Mouse (Mus musculus) heart, postnatal 14 days (tissue): Measurements from ENCODE around the gene Brca2. TPM values are rescaled to one million over a fixed set of nuclear protein-coding genes. Genes with fewer than 3 reads are reported as not detected.
"Not testable (repeated sequence)": the region's sequence is repeated elsewhere in the genome, so short reads cannot be mapped to it uniquely, and the experiment has no call there.

Experiments used
- DNase-seq, 2 experiments: peaks; one replicate each; pipeline ENCODE4 v3.0.0; 2021 to 2022
- intact Hi-C: fragments of 180-260 bp; cut with DNase I; formaldehyde crosslinking; loops from one replicate; pipeline ENCODE4 v1.15.1; 2025
- long read RNA-seq, 2 experiments: library from polyadenylated mRNA; stranded (forward); transcript quantifications; one replicate each; pipeline ENCODE4 v2.0.0; 2021
- total RNA-seq, 2 experiments: library from RNA; stranded (reverse); gene quantifications; 2 replicates each; pipeline ENCODE4 v1.2.3; 2021

Brca2 gene
- 1 to 10 TPM; 4.4 TPM for total RNA-seq
- long read RNA-seq, experiment 1, partial matches to known transcripts, result 3 of 3 reads
- long read RNA-seq, experiment 1, other reads (novel, unspliced or antisense), result 0 of 3 reads
- long read RNA-seq, experiment 2, partial matches to known transcripts, result 1 of 1 reads
- long read RNA-seq, experiment 2, other reads (novel, unspliced or antisense), result 0 of 1 reads

DNA sequence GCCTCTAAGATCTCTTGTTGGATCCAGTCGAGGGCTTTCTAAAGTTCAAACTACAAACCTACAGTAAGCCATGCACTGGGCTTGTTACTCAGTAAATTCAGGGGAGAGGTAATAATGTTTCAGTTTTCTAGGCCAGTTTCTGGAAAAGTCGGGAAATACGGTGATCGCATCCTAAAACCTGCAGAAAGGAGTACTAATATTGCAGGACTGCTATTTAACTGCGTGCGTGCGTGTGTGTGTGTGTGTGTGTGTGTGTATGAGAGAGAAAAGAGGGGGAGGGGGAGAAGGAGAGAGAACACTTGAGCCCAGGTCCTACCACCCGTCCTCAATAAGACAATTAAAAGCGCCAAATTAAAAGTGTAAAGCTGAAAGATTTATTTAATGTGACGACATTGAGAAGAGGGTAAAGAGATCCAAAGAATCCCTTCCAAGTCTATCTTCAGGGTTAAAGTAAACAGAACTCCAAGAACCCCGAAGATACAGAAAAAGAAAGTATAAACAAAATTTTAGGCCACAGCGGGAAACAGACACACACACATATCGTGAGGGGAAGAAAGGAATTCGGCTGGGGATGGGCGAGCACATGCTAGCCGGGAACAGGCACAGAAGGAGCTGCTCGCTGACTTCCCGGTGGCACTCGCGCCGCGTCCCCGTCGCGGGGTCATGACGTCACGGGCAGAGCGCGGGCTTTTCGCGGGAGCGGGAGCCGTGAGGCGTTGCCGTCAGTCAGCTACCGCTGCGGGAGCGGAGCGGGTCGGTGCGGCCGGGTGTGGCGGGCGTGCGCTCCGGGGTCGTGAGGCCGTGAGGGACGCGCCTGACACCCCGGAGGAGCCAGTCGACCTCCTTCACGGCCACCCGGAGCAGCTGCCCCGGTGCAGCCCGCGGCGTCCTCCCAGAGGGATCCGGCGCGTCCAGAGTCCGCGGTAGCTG is at the start of gene Brca2:
TSS of gene Brca2 (plus strand) at position 694 of the 930 bp plus-strand sequence.
- intact Hi-C loops, result no loop called here
- peak; percentile 92 to 96 for DNase-seq

DNA sequence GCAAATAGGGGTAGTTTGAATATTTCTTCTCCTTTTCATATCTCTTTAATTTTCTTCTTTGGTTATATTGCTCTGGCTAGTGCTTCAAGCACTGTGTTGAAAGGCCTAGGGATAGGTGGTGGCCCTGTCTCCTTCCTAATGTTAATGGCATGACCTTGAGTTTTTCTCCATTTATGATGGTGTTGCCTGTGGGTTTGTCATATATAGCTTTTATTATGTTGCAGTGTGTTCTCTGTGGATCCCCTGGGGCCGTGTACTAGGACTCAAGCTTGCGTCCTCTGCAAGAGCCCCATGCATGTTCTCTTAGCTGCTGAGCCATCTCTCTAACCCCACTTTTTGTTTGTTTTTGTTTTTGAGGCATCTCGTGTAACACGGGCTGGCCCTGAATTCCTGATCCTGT is 45.1 kb upstream of the Brca2 start:
- DNase-seq, result no peak
- intact Hi-C loops, result no loop called here

DNA sequence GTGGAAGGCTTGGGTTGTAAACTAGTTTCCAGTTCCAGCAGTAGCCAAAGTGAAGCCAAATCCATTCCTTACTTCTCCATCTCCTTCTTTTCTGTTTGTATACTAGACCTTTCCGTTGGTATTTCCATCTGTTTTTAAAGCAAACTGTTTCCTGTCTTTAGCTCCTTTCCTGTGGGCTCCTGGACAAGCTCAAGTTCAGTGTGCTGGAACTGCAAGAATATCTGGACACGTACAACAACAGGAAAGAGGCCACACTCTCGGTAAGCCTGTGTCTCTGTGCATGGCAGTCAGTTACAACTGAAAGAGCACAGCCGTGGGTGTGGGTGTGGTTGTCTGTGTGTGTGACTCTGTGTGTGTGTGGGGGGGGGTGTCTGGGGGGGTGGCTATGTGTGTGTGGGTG is 43.8 kb upstream of the Brca2 start:
- no peak for DNase-seq

DNA sequence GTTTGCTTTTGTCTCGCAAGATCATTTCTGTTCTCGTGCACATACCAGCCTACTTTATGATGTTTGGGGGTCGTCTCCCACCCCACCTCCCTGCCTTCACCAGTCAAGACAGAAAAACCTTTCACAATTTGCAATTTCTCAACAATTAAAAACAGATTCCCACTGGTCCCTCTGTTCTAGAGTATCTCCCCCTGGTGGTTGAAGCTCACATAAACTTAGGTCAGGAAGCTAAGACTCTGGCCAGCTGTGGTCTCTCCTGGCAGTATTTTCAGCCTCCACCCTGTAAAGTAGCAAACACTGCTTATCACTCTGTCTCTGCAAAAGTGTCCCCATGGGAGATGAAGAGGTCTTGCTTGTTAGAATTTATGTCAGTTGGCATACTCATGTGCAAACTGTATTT is 37.2 kb upstream of the Brca2 start:
- peak; percentile 32 to 63 for DNase-seq
- intact Hi-C loops, result loop anchor here (2.0 kb wide), 1 partner anchor 44 kb away; no protein-coding TSS in a partner anchor

More for the DNA sequence above, 43.8 kb upstream of the Brca2 start:
- intact Hi-C loops, result no loop called here

DNA sequence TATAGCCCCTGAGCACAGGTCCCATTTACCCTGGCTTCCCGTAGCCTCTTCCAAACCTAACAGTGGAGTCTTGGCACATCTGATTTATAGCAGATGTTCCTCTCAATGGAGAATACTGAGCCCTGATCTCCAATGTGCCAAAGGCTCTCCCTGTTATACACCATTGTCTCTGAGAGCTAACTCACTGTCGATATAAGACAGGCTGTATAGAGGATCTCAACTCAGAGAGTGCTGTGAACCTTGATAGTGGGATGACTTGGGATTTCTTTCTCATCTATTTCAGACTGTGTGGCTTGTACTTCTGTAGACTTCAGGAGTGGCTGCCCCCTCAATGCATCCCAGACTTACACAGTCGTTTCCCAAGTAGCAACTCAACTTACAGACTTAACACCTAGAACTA is 32.1 kb upstream of the Brca2 start:
- no peak for DNase-seq
- intact Hi-C loops, result no loop called here

DNA sequence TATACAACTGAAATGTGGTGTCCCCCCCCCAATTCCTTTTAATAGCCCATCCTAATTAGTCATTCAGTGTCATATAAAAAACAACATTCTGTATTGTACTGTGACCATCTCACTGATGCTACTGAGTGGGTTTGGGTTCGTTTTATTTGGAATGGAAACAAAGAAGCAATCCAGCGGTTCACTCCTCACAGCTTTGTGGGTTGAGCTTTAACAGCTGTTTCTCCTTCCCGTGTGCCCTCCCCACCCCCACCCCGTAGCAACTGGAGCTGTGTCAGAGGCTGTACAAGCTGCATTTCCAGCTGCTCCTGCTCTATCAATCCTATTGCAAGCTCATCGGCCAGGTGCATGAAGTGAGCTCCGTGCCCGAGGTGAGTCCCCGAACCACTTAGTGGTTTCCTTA is 31.6 kb upstream of the Brca2 start:
- DNase-seq, result no peak
- intact Hi-C loops, result no loop called here

GRCm38 (mm10) chr5:150491573-150492173 is 30.8 kb upstream of the Brca2 start:
- not testable (repeated sequence) for DNase-seq
- intact Hi-C loops, result loop anchor here (2.0 kb wide), 1 partner anchor 51 kb away; no protein-coding TSS in a partner anchor

GRCm38 (mm10) chr5:150495792-150496191 is 26.6 kb upstream of the Brca2 start:
- peak; percentile 50 to 56 for DNase-seq
- intact Hi-C loops, result no loop called here

DNA sequence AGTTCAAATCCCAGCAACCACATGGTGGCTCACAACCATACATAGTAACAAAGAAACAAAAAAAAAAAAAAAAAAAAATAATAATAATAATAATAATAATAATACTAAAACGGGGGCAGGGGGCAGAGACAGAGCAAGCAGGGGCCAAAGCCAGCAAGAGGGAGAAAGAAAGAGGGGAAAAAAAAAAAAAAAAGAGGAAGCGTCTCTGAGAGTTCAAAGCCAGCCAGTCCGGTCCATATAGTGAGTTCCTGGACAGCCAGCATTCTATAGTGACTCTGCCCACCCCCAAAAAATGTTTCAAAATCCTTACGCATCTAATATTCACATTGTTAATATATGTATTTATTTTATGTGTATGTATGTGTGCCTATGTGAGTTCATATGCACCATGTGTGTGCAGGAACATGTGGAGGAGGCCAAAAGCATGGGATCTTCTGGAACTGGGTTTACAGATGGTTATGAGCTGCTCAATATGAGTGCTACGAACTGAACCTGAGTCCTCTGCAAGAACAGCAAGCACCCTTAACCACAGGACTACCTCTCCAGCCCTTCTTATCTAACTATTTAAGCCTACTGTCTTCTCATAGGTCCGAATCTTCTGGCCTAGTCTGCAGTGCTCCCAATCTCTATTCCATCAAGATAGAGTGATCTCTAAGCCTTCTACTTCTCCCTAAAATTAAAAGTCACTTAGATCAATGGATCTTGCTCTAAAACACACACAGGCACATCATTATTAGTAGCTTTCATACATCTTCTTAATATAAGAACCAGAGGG is 11.8 kb upstream of the Brca2 start:
- no peak for DNase-seq
- intact Hi-C loops, result no loop called here

DNA sequence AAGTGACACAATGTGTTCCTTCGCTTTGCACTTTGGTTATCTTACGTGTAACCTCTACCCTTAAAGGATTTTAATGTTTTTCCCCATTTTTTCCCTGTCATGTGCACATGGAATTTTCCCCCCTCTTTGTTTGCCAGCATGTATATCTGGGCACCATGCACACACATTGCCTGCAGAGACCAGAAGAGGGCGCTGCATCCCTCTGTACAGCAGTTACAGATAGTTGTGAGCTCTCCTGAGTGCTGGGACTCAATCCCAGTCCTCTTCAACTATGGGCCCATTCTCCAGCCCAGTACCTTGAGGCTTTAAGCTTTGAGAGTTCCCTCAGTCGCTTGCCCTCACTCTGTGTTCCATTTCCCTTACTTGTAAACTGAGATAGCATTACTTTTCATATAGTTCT is 9.2 kb upstream of the Brca2 start:
- no peak for DNase-seq
- intact Hi-C loops, result no loop called here

GRCm38 (mm10) chr5:150514027-150514426 is 8.4 kb upstream of the Brca2 start:
- intact Hi-C loops, result no loop called here

DNA sequence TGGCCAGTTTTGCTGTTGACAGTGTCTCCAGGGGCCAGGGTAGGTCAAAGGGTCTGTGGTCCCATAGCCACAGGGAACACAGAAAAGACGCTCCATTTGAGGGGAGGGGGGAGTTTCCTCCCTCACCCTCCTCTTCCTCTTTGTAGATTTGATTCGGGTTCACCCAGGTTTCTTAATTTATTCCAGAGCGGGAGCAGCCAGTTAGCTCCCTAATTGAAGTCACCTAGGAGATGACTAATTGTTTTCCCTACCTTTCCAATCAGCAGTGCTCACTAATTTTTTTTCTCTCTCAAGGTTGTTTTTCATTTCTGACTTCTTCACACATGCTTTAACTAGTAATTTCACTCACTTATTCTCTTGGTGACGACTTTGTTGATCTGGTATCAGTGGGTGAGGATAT is 4.4 kb upstream of the Brca2 start, which contains the start of gene Zar1l:
TSS of gene Zar1l (minus strand) at position 101 of the 400 bp plus-strand sequence.
- DNase-seq, result no peak
- intact Hi-C loops, result loop anchor here (2.0 kb wide), 1 partner anchor 147 kb away; no protein-coding TSS in a partner anchor

More at GRCm38 (mm10) chr5:150514027-150514426, 8.4 kb upstream of the Brca2 start:
- no peak for DNase-seq

GRCm38 (mm10) chr5:150519551-150519950 is 2.9 kb upstream of the Brca2 start:
- no peak for DNase-seq
- intact Hi-C loops, result loop anchor here (2.0 kb wide), 1 partner anchor 145 kb away; no protein-coding TSS in a partner anchor

DNA sequence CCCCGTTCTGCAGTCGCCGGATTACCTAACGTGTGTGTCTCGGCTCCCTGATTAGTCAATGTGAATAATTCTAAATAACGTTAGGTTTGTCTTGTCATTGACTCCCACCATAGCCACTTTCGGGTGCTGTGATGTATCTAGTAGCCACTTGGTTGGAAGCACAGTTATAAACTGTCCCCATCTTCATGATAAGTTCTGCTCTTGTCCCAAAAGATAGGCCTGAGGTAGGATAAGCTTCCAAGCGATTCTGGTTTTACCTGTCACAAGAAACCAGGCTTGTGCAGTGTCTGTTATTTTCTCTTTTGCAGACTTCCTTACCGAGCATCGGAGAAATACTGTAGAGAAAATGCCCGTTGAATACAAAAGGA is 421 bp downstream of the Brca2 start:
- intact Hi-C loops, result no loop called here
- no peak for DNase-seq

DNA sequence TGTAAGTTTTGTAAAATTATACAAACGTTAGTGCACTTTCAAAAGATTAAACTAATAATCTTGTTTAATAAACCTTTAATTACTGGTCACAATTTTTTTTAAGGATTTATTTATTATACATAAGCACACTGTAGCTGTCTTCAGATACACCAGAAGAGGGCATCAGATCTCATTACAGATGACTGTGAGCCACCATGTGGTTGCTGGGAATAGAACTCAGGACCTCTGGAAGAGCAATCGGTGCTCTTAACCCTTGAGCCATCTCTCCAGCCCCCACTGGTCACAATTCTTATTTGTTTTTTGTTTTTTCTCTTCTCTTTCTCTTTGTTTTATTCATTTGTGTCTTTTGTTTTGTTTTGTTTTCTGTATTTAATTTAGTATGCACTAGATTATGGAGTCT is 2.8 kb downstream of the Brca2 start:
- no peak for DNase-seq

GRCm38 (mm10) chr5:150541302-150541701 is 18.9 kb downstream of the Brca2 start:
- intact Hi-C loops, result no loop called here

More for the DNA sequence above, 2.8 kb downstream of the Brca2 start:
- intact Hi-C loops, result no loop called here

DNA sequence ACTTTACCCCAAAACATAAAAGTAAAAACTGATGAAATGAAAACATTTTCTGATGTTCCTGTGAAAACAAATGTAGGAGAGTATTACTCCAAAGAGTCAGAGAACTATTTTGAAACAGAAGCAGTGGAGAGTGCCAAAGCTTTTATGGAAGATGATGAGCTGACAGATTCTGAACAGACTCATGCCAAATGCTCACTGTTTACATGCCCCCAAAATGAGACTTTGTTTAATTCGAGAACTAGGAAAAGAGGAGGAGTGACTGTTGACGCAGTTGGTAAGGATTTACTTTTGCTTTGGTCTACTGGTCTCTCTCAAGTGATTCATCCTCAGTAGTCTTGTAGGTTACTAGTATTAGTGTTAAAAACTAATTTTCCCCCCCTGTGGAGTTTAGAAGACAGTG is 20.8 kb downstream of the Brca2 start:
- intact Hi-C loops, result no loop called here
- DNase-seq, result no peak

More at GRCm38 (mm10) chr5:150541302-150541701, 18.9 kb downstream of the Brca2 start:
- no peak for DNase-seq

DNA sequence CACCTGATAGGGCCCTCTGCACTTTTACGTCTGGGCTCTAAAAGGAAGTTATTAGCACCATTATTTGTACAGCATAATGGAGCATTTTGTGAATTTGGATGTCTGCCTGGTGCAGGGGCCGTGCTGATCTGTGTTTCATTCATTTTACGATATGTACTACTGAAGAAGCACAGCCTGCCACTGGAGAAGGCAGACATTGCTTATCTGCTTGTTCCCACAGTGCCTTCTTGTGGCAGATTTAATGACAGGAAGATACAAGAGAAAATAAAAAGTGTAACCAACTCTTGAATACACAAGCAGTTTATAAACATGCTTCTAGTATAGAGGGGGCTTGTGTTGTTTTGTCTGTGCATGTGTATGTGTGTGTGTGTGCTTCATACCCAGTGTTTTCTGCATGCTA is 29.2 kb downstream of the Brca2 start:
- DNase-seq, result no peak
- intact Hi-C loops, result no loop called here

DNA sequence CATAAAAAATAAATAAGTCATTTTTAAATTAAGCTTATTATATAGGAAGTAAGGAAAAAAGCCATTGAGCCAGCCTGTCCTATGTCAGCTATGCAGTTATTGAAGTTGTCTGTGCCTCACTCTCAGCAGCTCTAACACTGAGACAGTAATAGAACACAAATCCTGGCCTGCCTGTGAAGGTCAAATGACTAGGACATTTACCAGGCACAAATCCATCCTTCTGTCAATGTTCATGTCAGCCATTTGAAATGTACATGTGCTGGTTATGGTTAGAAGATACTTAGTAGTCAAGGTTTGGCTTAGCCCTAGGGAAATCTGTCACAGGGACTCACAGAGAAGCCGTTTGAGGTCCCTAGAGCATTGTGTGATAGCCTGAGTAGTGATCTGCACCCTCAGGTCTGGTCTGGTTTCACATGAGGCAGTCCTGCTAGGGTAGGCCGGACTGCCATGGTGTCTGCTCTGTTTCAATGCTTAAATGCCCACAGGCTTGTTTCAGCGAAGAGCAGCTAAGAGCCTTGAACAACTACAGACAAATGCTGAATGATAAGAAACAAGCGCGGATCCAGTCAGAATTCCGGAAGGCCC is 37.2 kb downstream of the Brca2 start:
- no peak for DNase-seq
- intact Hi-C loops, result no loop called here

- no peak for DNase-seq
- intact Hi-C loops, result no loop called here
Observed at GRCm38 (mm10) chr5:150560851-150561250, 38.4 kb downstream of the Brca2 start.
